Mouse (Mus musculus) MEL (cell line): ENCODE results near the gene Olfr945. TPM values are rescaled to one million over a fixed set of nuclear protein-coding genes. Genes with fewer than 3 reads are reported as not detected.

Experiments used
- DNase-seq: peaks from one replicate; pipeline ENCODE4 v3.0.0; 2011; ENCODE audit warnings: low read depth, low spot score
- H3K27ac ChIP-seq: 2 replicates; pipeline ENCODE4 v1.5.1; 2012; ENCODE audit warnings: low read depth, mild to moderate bottlenecking, control low read depth, low read length, moderate library complexity; ENCODE audit not compliant: control insufficient read depth
- H3K27me3 ChIP-seq, 2 experiments: fragments of 150-350 bp in 1 of 2; sonication (generic) in 1 of 2; 2 replicates each; pipeline ENCODE4 v1.6.1; 2012; ENCODE audit warnings: low read length in 2 of 2, mild to moderate bottlenecking in 2 of 2, improper control_type of control experiment in 1 of 2, moderate library complexity in 1 of 2; ENCODE audit not compliant: insufficient read depth in 2 of 2, control insufficient read depth in 1 of 2
- H3K36me3 ChIP-seq, 2 experiments: 2 replicates each; pipeline ENCODE4 v1.6.1; 2012 to 2014; ENCODE audit warnings: low read length in 2 of 2, improper control_type of control experiment in 1 of 2, inconsistent platforms in 1 of 2, mild to moderate bottlenecking in 1 of 2; ENCODE audit not compliant: insufficient read depth in 2 of 2, control insufficient read depth in 1 of 2
- H3K4me1 ChIP-seq, 2 experiments: fragments of 150-350 bp in 1 of 2; sonication (generic) in 1 of 2; 2 replicates each; pipeline ENCODE4 v1.6.1; 2012; ENCODE audit warnings: low read length in 2 of 2, improper control_type of control experiment in 1 of 2, mild to moderate bottlenecking in 1 of 2; ENCODE audit not compliant: insufficient read depth in 2 of 2, control insufficient read depth in 1 of 2
- H3K4me3 ChIP-seq, 2 experiments: fragments of 150-350 bp in 1 of 2; sonication (generic) in 1 of 2; 2 replicates each; pipeline ENCODE4 v1.5.1; 2012; ENCODE audit warnings: low read depth in 2 of 2, low read length in 2 of 2, mild to moderate bottlenecking in 2 of 2, moderate library complexity in 2 of 2, control low read depth in 1 of 2, improper control_type of control experiment in 1 of 2; ENCODE audit not compliant: control insufficient read depth in 1 of 2, insufficient read depth in 1 of 2
- H3K79me2 ChIP-seq: 2 replicates; pipeline ENCODE4 v1.6.1; 2012; ENCODE audit warnings: mild to moderate bottlenecking, low read length, moderate library complexity; ENCODE audit not compliant: control insufficient read depth, poor library complexity, insufficient read depth
- H3K9ac ChIP-seq: 2 replicates; pipeline ENCODE4 v1.6.1; 2012; ENCODE audit warnings: low read depth, mild to moderate bottlenecking, control low read depth, low read length, moderate library complexity; ENCODE audit not compliant: control insufficient read depth, poor library complexity, severe bottlenecking
- H3K9me3 ChIP-seq: fragments of 150-350 bp; sonication (generic); replicated peaks from 2 replicates; pipeline ENCODE4 v1.6.1; 2012; ENCODE audit warnings: mild to moderate bottlenecking, low read length, improper control_type of control experiment, moderate library complexity; ENCODE audit not compliant: insufficient read depth
- CTCF ChIP-seq, 3 experiments: IDR thresholded peaks in 2 of 3; conservative IDR thresholded peaks in 1 of 3; 2 replicates each; pipeline ENCODE4 v1.5.1; 2011 to 2012; ENCODE audit warnings: low read length in 3 of 3, low read depth in 2 of 3, mild to moderate bottlenecking in 2 of 3, improper control_type of control experiment in 1 of 3, inconsistent platforms in 1 of 3, mixed read lengths in 1 of 3, moderate library complexity in 1 of 3; ENCODE audit not compliant: control insufficient read depth in 1 of 3, insufficient read depth in 1 of 3, poor library complexity in 1 of 3, severe bottlenecking in 1 of 3
- ELF1 ChIP-seq: IDR thresholded peaks from 2 replicates; pipeline ENCODE4 v1.6.1; 2014; ENCODE audit warnings: low read depth, mild to moderate bottlenecking, inconsistent platforms, low read length, improper control_type of control experiment, moderate library complexity
- ETS1 ChIP-seq: IDR thresholded peaks from 2 replicates; pipeline ENCODE4 v1.6.1; 2012; ENCODE audit warnings: low read depth, mild to moderate bottlenecking, inconsistent platforms, low read length, improper control_type of control experiment, moderate library complexity
- GABPA ChIP-seq: IDR thresholded peaks from 2 replicates; pipeline ENCODE4 v1.6.1; 2012; ENCODE audit warnings: low read depth, mild to moderate bottlenecking, inconsistent platforms, low read length, improper control_type of control experiment, moderate library complexity
- GATA1 ChIP-seq: IDR thresholded peaks from 2 replicates; pipeline ENCODE4 v1.6.1; 2011; ENCODE audit warnings: low read depth, low read length, improper control_type of control experiment
- HCFC1 ChIP-seq: IDR thresholded peaks from 2 replicates; pipeline ENCODE4 v1.6.1; 2012; ENCODE audit warnings: low read depth, mild to moderate bottlenecking, inconsistent platforms, low read length, improper control_type of control experiment, moderate library complexity
- KAT2A ChIP-seq: conservative IDR thresholded peaks from 2 replicates; pipeline ENCODE4 v1.6.1; 2012; ENCODE audit warnings: low read depth, low read length, improper control_type of control experiment, inconsistent platforms
- MAFK ChIP-seq: IDR thresholded peaks from 2 replicates; pipeline ENCODE4 v1.6.1; 2011; ENCODE audit warnings: low read depth, mild to moderate bottlenecking, low read length, improper control_type of control experiment, borderline replicate concordance
- MAZ ChIP-seq: IDR thresholded peaks from 2 replicates; pipeline ENCODE4 v1.6.1; 2012; ENCODE audit warnings: low read depth, mild to moderate bottlenecking, inconsistent platforms, low read length, improper control_type of control experiment
- MEF2A ChIP-seq: IDR thresholded peaks from 2 replicates; pipeline ENCODE4 v1.6.1; 2014; ENCODE audit warnings: low read depth, mild to moderate bottlenecking, inconsistent platforms, low read length, improper control_type of control experiment; ENCODE audit not compliant: poor library complexity, insufficient replicate concordance, severe bottlenecking; ENCODE audit errors: extremely low read depth
- MYB ChIP-seq: IDR thresholded peaks from 2 replicates; pipeline ENCODE4 v1.6.1; 2011; ENCODE audit warnings: mild to moderate bottlenecking, low read depth, low read length, improper control_type of control experiment
- NELFE ChIP-seq: IDR thresholded peaks from 2 replicates; pipeline ENCODE4 v1.6.1; 2011; ENCODE audit warnings: low read depth, low read length, improper control_type of control experiment
- POLR2A ChIP-seq, 2 experiments: IDR thresholded peaks; 2 replicates each; pipeline ENCODE4 v1.6.1; 2011 to 2012; ENCODE audit warnings: low read length in 2 of 2, mild to moderate bottlenecking in 2 of 2, control low read depth in 1 of 2, improper control_type of control experiment in 1 of 2, low read depth in 1 of 2, moderate library complexity in 1 of 2; ENCODE audit not compliant: control insufficient read depth in 1 of 2, insufficient read depth in 1 of 2, poor library complexity in 1 of 2
- POLR2AphosphoS2 ChIP-seq: IDR thresholded peaks from 2 replicates; pipeline ENCODE4 v1.6.1; 2011; ENCODE audit warnings: low read length, improper control_type of control experiment
- POLR2AphosphoS5 ChIP-seq: IDR thresholded peaks from 2 replicates; pipeline ENCODE4 v1.6.1; 2012; ENCODE audit warnings: low read depth, borderline replicate concordance, mild to moderate bottlenecking, inconsistent platforms, low read length, moderate library complexity, mixed read lengths
- RCOR1 ChIP-seq: IDR thresholded peaks from 2 replicates; pipeline ENCODE4 v1.6.1; 2012; ENCODE audit warnings: low read depth, mild to moderate bottlenecking, inconsistent platforms, low read length, improper control_type of control experiment
- TAL1 ChIP-seq: IDR thresholded peaks from 2 replicates; pipeline ENCODE4 v1.6.1; 2012; ENCODE audit warnings: mild to moderate bottlenecking, inconsistent platforms, low read length, moderate library complexity, mixed read lengths
- USF1 ChIP-seq: IDR thresholded peaks from 2 replicates; pipeline ENCODE4 v1.6.1; 2014; ENCODE audit warnings: low read depth, mild to moderate bottlenecking, inconsistent platforms, low read length, improper control_type of control experiment, moderate library complexity
- ZKSCAN1 ChIP-seq: IDR thresholded peaks from 2 replicates; pipeline ENCODE4 v1.6.1; 2012; ENCODE audit warnings: low read depth, mild to moderate bottlenecking, inconsistent platforms, low read length, improper control_type of control experiment, moderate library complexity
- ZMIZ1 ChIP-seq: IDR thresholded peaks from 2 replicates; pipeline ENCODE4 v1.6.1; 2012; ENCODE audit warnings: low read depth, mild to moderate bottlenecking, inconsistent platforms, low read length, improper control_type of control experiment, moderate library complexity
- ZNF384 ChIP-seq: IDR thresholded peaks from 2 replicates; pipeline ENCODE4 v1.6.1; 2012; ENCODE audit warnings: low read depth, mild to moderate bottlenecking, inconsistent platforms, low read length, improper control_type of control experiment
- polyA plus RNA-seq, 2 experiments: library from polyadenylated mRNA; stranded (reverse) in 1 of 2; unstranded in 1 of 2; fragments of >175 nt in 1 of 2; fragments of >200 nt in 1 of 2; gene quantifications; 2 replicates each; pipeline versions ENCODE4 v1.2.1 to v1.2.4; 2012; ENCODE audit warnings: low replicate concordance in 2 of 2, low read depth in 1 of 2; ENCODE audit not compliant: insufficient read length in 2 of 2, insufficient read depth in 1 of 2, missing spikeins in 1 of 2
- total RNA-seq: library from RNA; depleted of rRNA; stranded (reverse); fragments of 300-350 nt; gene quantifications from 2 replicates; pipeline ENCODE4 v1.2.3, GENCODE M21; 2012; rRNA removed

Olfr945 gene
- total RNA-seq, result not detected in 2 replicates
- not detected for polyA plus RNA-seq

GRCm38 (mm10) chr9:39276718-39277117, at the start of gene Olfr945:
Gene Olfr945, minus strand, starts transcription at chr9:39276818.
- H3K9ac ChIP-seq, result no peak within 1 kb of the TSS
- no peaks in the 10 kb centered on the region for H3K79me2 ChIP-seq
- no peak within 1 kb of the TSS for H3K4me3 ChIP-seq
- H3K4me1 ChIP-seq, result no peaks in the 10 kb centered on the region
- H3K27ac ChIP-seq, result no peak within 1 kb of the TSS
- no peaks in the 10 kb centered on the region for H3K36me3 ChIP-seq
- no peak for DNase-seq
- H3K9me3 ChIP-seq, result no peaks in the 10 kb centered on the region
- TF ChIP-seq ETS1 (no peak), ZNF384 (no peak), HCFC1 (no peak), POLR2A (IDR thresholded peaks at IDR 0.05; ENCODE audit: control insufficient read depth in 1 of 2, insufficient read depth in 1 of 2, low read depth in 1 of 2, low read length in 2 of 2, poor library complexity in 1 of 2) (no peak), TAL1 (no peak), POLR2AphosphoS2 (no peak), ZMIZ1 (no peak), POLR2AphosphoS5 (no peak), CTCF (IDR thresholded peaks at IDR 0.05 in 2 of 3, conservative IDR thresholded peaks at IDR 0.05 in 1 of 3; ENCODE audit: control insufficient read depth in 1 of 3, insufficient read depth in 1 of 3, low read depth in 2 of 3, low read length in 3 of 3, poor library complexity in 1 of 3, severe bottlenecking in 1 of 3) (no peak), USF1 (no peak), ZKSCAN1 (no peak)
- TF ChIP-seq, all 39 proteins: peak for 0
- no peaks in the 10 kb centered on the region for H3K27me3 ChIP-seq

GRCm38 (mm10) chr9:39325945-39326344, 49.3 kb upstream of the Olfr945 start, which contains the start of gene Olfr948:
Gene Olfr948, minus strand, starts transcription at chr9:39326045.
- no peaks in the 10 kb centered on the region for H3K4me1 ChIP-seq
- no peaks in the 10 kb centered on the region for H3K36me3 ChIP-seq
- no peaks in the 10 kb centered on the region for H3K9me3 ChIP-seq
- no peaks in the 10 kb centered on the region for H3K27me3 ChIP-seq
- H3K9ac ChIP-seq, result no peak within 1 kb of the TSS
- no peaks in the 10 kb centered on the region for H3K79me2 ChIP-seq
- H3K4me3 ChIP-seq, result no peak within 1 kb of the TSS
- no peak within 1 kb of the TSS for H3K27ac ChIP-seq
- DNase-seq, result no peak
- TF ChIP-seq NELFE (no peak), MEF2A (no peak), KAT2A (no peak), POLR2A (IDR thresholded peaks at IDR 0.05; ENCODE audit: control insufficient read depth in 1 of 2, insufficient read depth in 1 of 2, low read depth in 1 of 2, low read length in 2 of 2, poor library complexity in 1 of 2) (no peak), GATA1 (no peak), MAZ (no peak), POLR2AphosphoS2 (no peak), USF1 (no peak), ZKSCAN1 (no peak), MAFK (no peak), ELF1 (no peak), ETS1 (no peak), GABPA (no peak), RCOR1 (no peak), ZMIZ1 (no peak), TAL1 (no peak), MYB (no peak)
